Mouse (Mus musculus): ENCODE data around the gene Stx1b. TPM values are rescaled to one million over a fixed set of nuclear protein-coding genes. Genes with fewer than 3 reads are reported as not detected.
"Not testable (repeated sequence)": the region's sequence is repeated elsewhere in the genome, so short reads cannot be mapped to it uniquely, and the experiment has no call there.

Gene Stx1b
- polyA plus RNA-seq, 1 experiment from 2014 or later: 11.1 TPM

DNA sequence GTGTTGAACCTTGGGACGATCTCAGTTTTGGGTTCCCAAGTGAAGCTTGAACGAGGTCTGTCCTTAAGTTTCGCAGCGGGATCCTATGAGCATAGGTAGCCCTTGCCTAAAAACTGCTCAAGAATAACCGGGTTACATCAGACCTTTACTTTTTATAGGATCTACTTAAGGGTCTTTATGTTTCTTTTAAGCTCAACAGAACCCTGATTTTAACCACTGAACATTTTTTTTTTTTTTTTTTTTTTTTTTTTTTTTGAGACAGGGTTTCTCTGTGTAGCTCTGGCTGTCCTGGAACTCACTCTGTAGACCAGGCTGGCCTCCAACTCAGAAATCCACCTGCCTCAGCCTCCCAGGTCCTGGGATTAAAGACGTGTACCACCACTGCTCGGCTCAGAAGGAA, 48.5 kb downstream of the Stx1b start:
- WGBS: 83% methylated on average over 7 of the region's 7 CpGs
- not testable (repeated sequence) for DNase-seq (ENCODE audit: low spot score); H3K27me3 ChIP-seq (ENCODE audit: control insufficient read depth, insufficient read depth, low read length); H3K9me3 ChIP-seq (ENCODE audit: control insufficient read depth, low read length); ATAC-seq (replicated peaks; ENCODE audit: low FRiP score); H3K27ac ChIP-seq (ENCODE audit: low read depth, low read length); H3K4me1 ChIP-seq (replicated peaks; ENCODE audit: control insufficient read depth, insufficient read depth, low read length); H3K36me3 ChIP-seq (ENCODE audit: control insufficient read depth, insufficient read depth, low read length)
- Histone ChIP-seq H3K4me2 (ENCODE audit: low read depth, low read length, severe bottlenecking) (peak overlapping the region; percentile 45), H3K4me3 (ENCODE audit: low read depth, low read length) (peak overlapping the region; percentile 97), H3K9ac (ENCODE audit: low read length) (peak overlapping the region; percentile 95)

GRCm38 (mm10) chr7:127773664-127774384, 50.5 kb downstream of the Stx1b start:
- Histone ChIP-seq H3K4me3 (ENCODE audit: low read depth, low read length) (no peak overlapping the region), H3K36me3 (ENCODE audit: control insufficient read depth, insufficient read depth, low read length) (no peaks in the 10 kb centered on the region), H3K27me3 (ENCODE audit: control insufficient read depth, insufficient read depth, low read length) (no peaks in the 10 kb centered on the region), H3K4me2 (ENCODE audit: low read depth, low read length, severe bottlenecking) (no peak overlapping the region), H3K9ac (ENCODE audit: low read length) (no peak overlapping the region), H3K9me3 (ENCODE audit: control insufficient read depth, low read length) (no peaks in the 10 kb centered on the region), H3K27ac (ENCODE audit: low read depth, low read length) (no peak overlapping the region), H3K4me1 (replicated peaks; ENCODE audit: control insufficient read depth, insufficient read depth, low read length) (peaks cover 17% of the 10 kb centered on the region)
- DNase-seq (ENCODE audit: low spot score) (peak; percentile 81), ATAC-seq (replicated peaks; ENCODE audit: low FRiP score) (no peak)
- WGBS: 45% methylated on average over 9 of the region's 9 CpGs

- Histone ChIP-seq H3K4me3 (ENCODE audit: low read depth, low read length) (no peak overlapping the region), H3K36me3 (ENCODE audit: control insufficient read depth, insufficient read depth, low read length) (peaks cover 5% of the 10 kb centered on the region; the same call in 1 of the 2 replicates), H3K9me3 (ENCODE audit: control insufficient read depth, low read length) (no peaks in the 10 kb centered on the region), H3K27me3 (ENCODE audit: control insufficient read depth, insufficient read depth, low read length) (no peaks in the 10 kb centered on the region), H3K4me2 (ENCODE audit: low read depth, low read length, severe bottlenecking) (no peak overlapping the region), H3K27ac (ENCODE audit: low read depth, low read length) (no peak overlapping the region), H3K9ac (ENCODE audit: low read length) (no peak overlapping the region), H3K4me1 (replicated peaks; ENCODE audit: control insufficient read depth, insufficient read depth, low read length) (peaks cover 14% of the 10 kb centered on the region; the same call in 1 of the 2 replicates)
- ATAC-seq (replicated peaks; ENCODE audit: low FRiP score) (no peak), DNase-seq (ENCODE audit: low spot score) (no peak)
- 84% methylated on average over 1 of the region's 1 CpGs for WGBS
Observed at GRCm38 (mm10) chr7:127772557-127772956, 51.8 kb downstream of the Stx1b start.

DNA sequence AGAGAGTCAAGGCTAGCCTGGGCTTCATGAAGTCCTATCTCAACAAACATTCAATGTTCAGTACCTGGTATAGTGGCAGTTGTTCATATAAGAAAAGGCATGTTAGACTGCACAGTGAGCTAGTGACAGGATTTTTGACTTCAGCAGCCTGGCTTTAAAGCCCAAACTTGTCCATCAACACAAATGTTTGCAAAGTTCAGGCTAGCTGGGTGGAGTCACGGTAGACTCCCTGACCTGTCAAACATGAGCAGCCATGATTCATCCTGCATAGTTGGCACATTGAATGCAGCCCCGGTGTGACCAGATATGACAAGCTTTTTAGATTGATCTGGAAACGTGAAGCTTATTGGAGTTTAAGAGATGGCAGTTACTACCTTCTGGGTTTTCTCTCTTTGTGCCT, 52.3 kb downstream of the Stx1b start:
- DNase-seq (ENCODE audit: low spot score) (no peak), ATAC-seq (replicated peaks; ENCODE audit: low FRiP score) (no peak)
- Histone ChIP-seq H3K4me2 (ENCODE audit: low read depth, low read length, severe bottlenecking) (no peak overlapping the region), H3K27ac (ENCODE audit: low read depth, low read length) (no peak overlapping the region), H3K9ac (ENCODE audit: low read length) (no peak overlapping the region), H3K4me1 (replicated peaks; ENCODE audit: control insufficient read depth, insufficient read depth, low read length) (peaks cover 14% of the 10 kb centered on the region; the same call in 1 of the 2 replicates), H3K9me3 (ENCODE audit: control insufficient read depth, low read length) (no peaks in the 10 kb centered on the region), H3K27me3 (ENCODE audit: control insufficient read depth, insufficient read depth, low read length) (no peaks in the 10 kb centered on the region), H3K36me3 (ENCODE audit: control insufficient read depth, insufficient read depth, low read length) (peaks cover 5% of the 10 kb centered on the region; the same call in 1 of the 2 replicates), H3K4me3 (ENCODE audit: low read depth, low read length) (no peak overlapping the region)
- WGBS: 82% methylated on average over 3 of the region's 3 CpGs

DNA sequence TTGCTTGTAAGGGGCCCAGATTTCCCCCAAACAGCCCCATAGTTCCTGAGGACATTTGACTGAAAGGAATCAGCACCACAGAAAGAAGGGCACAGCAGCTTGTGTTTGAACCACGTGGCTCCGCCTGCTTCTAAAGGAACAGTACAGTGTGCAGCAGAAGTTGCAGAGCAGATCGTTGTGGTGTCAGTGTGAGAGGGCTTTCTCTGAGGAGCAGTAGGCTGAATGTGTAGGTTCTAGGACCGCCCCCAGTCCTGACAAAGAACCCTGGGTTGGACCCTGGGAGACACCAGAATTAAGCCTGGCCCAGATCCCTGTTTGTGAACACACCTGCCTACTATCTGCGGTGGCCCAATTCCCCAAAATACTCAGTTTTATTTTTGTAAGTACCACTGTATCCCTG, 53.1 kb downstream of the Stx1b start:
- ATAC-seq (replicated peaks; ENCODE audit: low FRiP score): no peak
- Histone ChIP-seq H3K4me2 (ENCODE audit: low read depth, low read length, severe bottlenecking) (no peak overlapping the region), H3K4me1 (replicated peaks; ENCODE audit: control insufficient read depth, insufficient read depth, low read length) (peaks cover 14% of the 10 kb centered on the region; the same call in 1 of the 2 replicates), H3K9ac (ENCODE audit: low read length) (no peak overlapping the region), H3K27me3 (ENCODE audit: control insufficient read depth, insufficient read depth, low read length) (no peaks in the 10 kb centered on the region), H3K4me3 (ENCODE audit: low read depth, low read length) (no peak overlapping the region), H3K9me3 (ENCODE audit: control insufficient read depth, low read length) (no peaks in the 10 kb centered on the region), H3K27ac (ENCODE audit: low read depth, low read length) (no peak overlapping the region), H3K36me3 (ENCODE audit: control insufficient read depth, insufficient read depth, low read length) (peaks cover 5% of the 10 kb centered on the region; the same call in 1 of the 2 replicates)
- 74% methylated on average over 5 of the region's 5 CpGs for WGBS
- DNase-seq (ENCODE audit: low spot score): no peak

DNA sequence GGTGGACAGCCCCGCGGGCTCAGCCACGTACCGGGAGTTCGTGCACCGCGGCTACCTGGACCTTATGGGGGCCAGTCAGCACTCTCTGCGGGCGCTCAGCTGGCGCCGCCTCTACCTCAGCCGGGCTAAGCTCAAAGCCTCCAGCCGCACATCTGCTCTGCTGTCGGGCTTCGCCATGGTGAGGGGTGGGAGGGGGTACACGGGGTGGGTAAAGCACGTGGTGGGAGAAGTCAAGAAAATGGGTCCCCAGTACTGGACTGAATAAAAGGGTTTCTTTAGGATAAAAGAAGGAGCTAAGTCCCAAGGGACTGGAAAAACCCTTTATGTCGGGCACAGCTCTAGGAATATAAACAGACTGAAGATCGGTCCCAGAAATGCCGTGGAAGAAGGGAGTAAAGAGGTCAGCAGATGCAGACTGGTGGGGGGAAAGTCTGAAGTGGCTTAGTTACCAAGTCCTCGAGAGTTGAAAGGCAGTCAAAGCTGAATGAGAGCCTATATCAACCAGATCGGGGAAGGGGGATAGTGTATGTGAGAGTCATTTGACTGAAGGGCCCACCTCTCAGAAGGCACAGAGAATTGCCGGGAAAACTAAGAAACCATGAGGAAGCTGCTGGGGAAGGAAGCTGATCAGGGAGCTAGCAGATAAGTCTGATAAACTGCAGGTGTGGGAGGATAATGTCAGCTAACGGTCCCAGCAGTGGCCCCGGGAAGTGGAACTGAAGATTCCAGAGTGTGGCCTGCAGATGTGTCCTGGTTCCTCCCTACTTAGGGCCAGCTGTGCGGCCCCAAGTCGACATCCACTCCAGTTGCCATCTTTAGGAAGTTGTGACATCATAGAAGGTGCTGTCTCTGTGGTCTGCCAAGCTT, 54.1 kb downstream of the Stx1b start:
- Histone ChIP-seq H3K27me3 (ENCODE audit: control insufficient read depth, insufficient read depth, low read length) (no peaks in the 10 kb centered on the region), H3K4me2 (ENCODE audit: low read depth, low read length, severe bottlenecking) (peak overlapping the region; percentile 63), H3K36me3 (ENCODE audit: control insufficient read depth, insufficient read depth, low read length) (peaks cover 5% of the 10 kb centered on the region; the same call in 1 of the 2 replicates), H3K9me3 (ENCODE audit: control insufficient read depth, low read length) (no peaks in the 10 kb centered on the region), H3K9ac (ENCODE audit: low read length) (peak overlapping the region; percentile 65), H3K27ac (ENCODE audit: low read depth, low read length) (no peak overlapping the region), H3K4me1 (replicated peaks; ENCODE audit: control insufficient read depth, insufficient read depth, low read length) (peaks cover 14% of the 10 kb centered on the region; the same call in 1 of the 2 replicates), H3K4me3 (ENCODE audit: low read depth, low read length) (peak overlapping the region; percentile 35)
- ATAC-seq (replicated peaks; ENCODE audit: low FRiP score): peak; percentile 13; the same call in 1 of the 2 replicates
- DNase-seq (ENCODE audit: low spot score): no peak
- WGBS: 6% methylated on average over 27 of the region's 27 CpGs

GRCm38 (mm10) chr7:127769651-127770038, 54.7 kb downstream of the Stx1b start, which contains the start of gene Orai3:
Gene Orai3 (plus strand): TSS chr7:127769815.
- ATAC-seq (replicated peaks; ENCODE audit: low FRiP score) (peak; percentile 62), DNase-seq (ENCODE audit: low spot score) (peak; percentile 83)
- H3K9ac ChIP-seq (ENCODE audit: low read length): peak within 1 kb of the TSS; percentile 65
- no peaks in the 10 kb centered on the region for H3K27me3 ChIP-seq (ENCODE audit: control insufficient read depth, insufficient read depth, low read length)
- H3K4me2 ChIP-seq (ENCODE audit: low read depth, low read length, severe bottlenecking): peak within 1 kb of the TSS; percentile 63
- H3K4me1 ChIP-seq (replicated peaks; ENCODE audit: control insufficient read depth, insufficient read depth, low read length): peaks cover 14% of the 10 kb centered on the region; the same call in 1 of the 2 replicates
- H3K9me3 ChIP-seq (ENCODE audit: control insufficient read depth, low read length): no peaks in the 10 kb centered on the region
- peak within 1 kb of the TSS; percentile 53; the same call in 1 of the 2 replicates for H3K27ac ChIP-seq (ENCODE audit: low read depth, low read length)
- peak within 1 kb of the TSS; percentile 35 for H3K4me3 ChIP-seq (ENCODE audit: low read depth, low read length)
- under 1% methylated on average over 24 of the region's 24 CpGs for WGBS
- peaks cover 5% of the 10 kb centered on the region; the same call in 1 of the 2 replicates for H3K36me3 ChIP-seq (ENCODE audit: control insufficient read depth, insufficient read depth, low read length)

DNA sequence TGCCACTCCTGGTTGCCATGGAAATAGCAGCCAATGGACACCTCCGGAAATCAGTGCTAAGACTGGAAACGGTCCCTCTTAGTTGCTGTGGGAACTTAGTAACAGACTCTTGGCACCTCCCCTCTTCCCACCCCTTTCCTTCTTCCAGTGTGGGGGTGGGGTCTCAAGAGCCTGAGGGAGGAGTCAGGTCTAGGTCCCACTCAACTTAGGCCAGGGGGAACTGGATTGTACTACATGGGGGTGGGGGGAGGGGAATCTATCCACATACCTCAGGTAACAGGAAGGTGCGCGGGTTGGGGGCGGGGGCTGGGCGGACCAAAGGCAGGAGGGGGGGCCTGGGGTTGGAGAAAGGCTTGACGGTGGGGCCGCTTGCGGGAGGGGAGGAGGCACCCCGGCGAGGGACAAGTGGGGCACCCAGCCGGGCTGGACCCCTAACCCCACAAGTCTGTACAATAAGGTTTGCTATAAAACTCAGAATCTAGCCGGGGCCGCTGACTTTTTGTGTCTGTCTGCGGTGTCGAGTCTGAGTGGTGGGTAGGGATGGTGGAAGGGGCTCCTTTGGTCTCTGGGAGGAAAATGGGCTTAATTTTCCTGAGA, 55.3 kb downstream of the Stx1b start:
- H3K27me3 ChIP-seq (ENCODE audit: control insufficient read depth, insufficient read depth, low read length): no peaks in the 10 kb centered on the region
- DNase-seq (ENCODE audit: low spot score): peak; percentile 87
- H3K36me3 ChIP-seq (ENCODE audit: control insufficient read depth, insufficient read depth, low read length): peaks cover 5% of the 10 kb centered on the region; the same call in 1 of the 2 replicates
- peak overlapping the region; percentile 63 for H3K4me2 ChIP-seq (ENCODE audit: low read depth, low read length, severe bottlenecking)
- 2% methylated on average over 16 of the region's 16 CpGs for WGBS
- H3K9ac ChIP-seq (ENCODE audit: low read length): peak overlapping the region; percentile 65; the same call in 1 of the 2 replicates
- peak; percentile 90 for ATAC-seq (replicated peaks; ENCODE audit: low FRiP score)
- H3K9me3 ChIP-seq (ENCODE audit: control insufficient read depth, low read length): no peaks in the 10 kb centered on the region
- peaks cover 14% of the 10 kb centered on the region; the same call in 1 of the 2 replicates for H3K4me1 ChIP-seq (replicated peaks; ENCODE audit: control insufficient read depth, insufficient read depth, low read length)
- H3K4me3 ChIP-seq (ENCODE audit: low read depth, low read length): peak overlapping the region; percentile 35
- H3K27ac ChIP-seq (ENCODE audit: low read depth, low read length): peak overlapping the region; percentile 53; the same call in 1 of the 2 replicates
